Mouse (Mus musculus) midbrain, embryonic 14.5 days (tissue): ENCODE measurements around the gene Olfr1248. TPM values are rescaled to one million over a fixed set of nuclear protein-coding genes. Genes with fewer than 3 reads are reported as not detected.
"Not testable (repeated sequence)": the region's sequence is repeated elsewhere in the genome, so short reads cannot be mapped to it uniquely, and the experiment has no call there.

Source experiments
- ATAC-seq: fragments of 200-750 bp; cut with Nextera tagmentation; 2 replicates; pipeline ENCODE4 v1.8.0; 2017; ENCODE audit warnings: moderate number of reproducible peaks, moderate library complexity; ENCODE audit not compliant: low FRiP score, low TSS enrichment
- DNase-seq: peaks from one replicate; pipeline ENCODE4 v3.0.0-alpha.2; 2015
- H3K27ac ChIP-seq: fragments of 300-500 bp; sonication (generic); replicated peaks from 2 replicates; pipeline ENCODE4 v1.5.1; 2014; ENCODE audit warnings: mild to moderate bottlenecking, low read depth, low read length, moderate library complexity
- H3K27me3 ChIP-seq: fragments of 300-500 bp; sonication (generic); 2 replicates; pipeline ENCODE4 v1.6.1; 2014; ENCODE audit warnings: low read length, control low read depth, mixed read lengths; ENCODE audit not compliant: control insufficient read depth, insufficient read depth
- H3K36me3 ChIP-seq: fragments of 300-500 bp; sonication (generic); 2 replicates; pipeline ENCODE4 v1.6.1; 2014; ENCODE audit warnings: low read length, control low read depth; ENCODE audit not compliant: control insufficient read depth, insufficient read depth
- H3K4me1 ChIP-seq: fragments of 300-500 bp; sonication (generic); 2 replicates; pipeline ENCODE4 v1.6.1; 2014; ENCODE audit warnings: mild to moderate bottlenecking, antibody characterized with exemption, low read length, control low read depth; ENCODE audit not compliant: control insufficient read depth, insufficient read depth
- H3K4me2 ChIP-seq: fragments of 300-500 bp; sonication (generic); 2 replicates; pipeline ENCODE4 v1.6.1; 2014; ENCODE audit warnings: mild to moderate bottlenecking, low read length, moderate library complexity
- H3K4me3 ChIP-seq: fragments of 300-500 bp; sonication (generic); replicated peaks from 2 replicates; pipeline ENCODE4 v1.5.1; 2014; ENCODE audit warnings: low read depth, low read length
- H3K9ac ChIP-seq: fragments of 300-500 bp; sonication (generic); replicated peaks from 2 replicates; pipeline ENCODE4 v1.6.1; 2014; ENCODE audit warnings: mild to moderate bottlenecking, low read length, moderate library complexity
- H3K9me3 ChIP-seq: fragments of 300-500 bp; sonication (generic); 2 replicates; pipeline ENCODE4 v1.6.1; 2016; ENCODE audit warnings: low read length, control low read depth, mixed read lengths; ENCODE audit not compliant: control insufficient read depth
- WGBS: fragments of 180-500 bp; shearing (Covaris S2); extraction: QIAGEN DNeasy Blood & Tissue Kit; methylation state at CpG from one replicate; pipeline ENCODE4 v1.1.7; 2014; 5-methylcytosine and 5-hydroxymethylcytosine counted together
- polyA plus RNA-seq: library from polyadenylated mRNA; unstranded; fragments of >200 nt; fragmentation: Nextera tagmentation; extraction: Ambion mirVana; gene quantifications from 2 replicates; pipeline ENCODE4 v1.2.1, GENCODE M21; 2014

Gene Olfr1248
- polyA plus RNA-seq, result not detected in 2 replicates

DNA sequence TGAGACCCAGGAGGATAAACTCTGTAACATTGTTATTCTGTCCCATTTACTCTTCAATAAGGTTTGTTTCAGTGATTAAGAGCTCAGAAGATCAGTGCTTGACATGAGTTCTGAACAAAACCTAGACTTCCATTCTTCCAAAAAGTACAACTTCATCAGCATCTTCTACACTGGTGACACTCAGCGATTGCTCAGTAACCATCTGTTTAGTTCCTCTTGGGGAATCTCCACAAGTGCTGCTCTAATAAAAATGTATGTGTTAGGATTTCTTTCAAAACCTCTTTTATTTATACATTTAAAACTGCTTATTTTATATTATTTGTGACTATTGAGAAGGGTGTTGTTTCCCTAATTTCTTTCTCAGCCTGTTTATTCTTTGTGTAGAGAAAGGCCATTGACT, at the start of gene Olfr1248:
Olfr1248 (minus strand) TSS at position 101 of the 400 bp plus-strand sequence.
- H3K4me3 ChIP-seq, H3K9ac ChIP-seq, DNase-seq, H3K36me3 ChIP-seq, H3K4me1 ChIP-seq, H3K9me3 ChIP-seq, H3K27ac ChIP-seq, H3K27me3 ChIP-seq, H3K4me2 ChIP-seq, ATAC-seq: not testable (repeated sequence)
- WGBS, result 92% methylated on average over 1 of the region's 1 CpGs

DNA sequence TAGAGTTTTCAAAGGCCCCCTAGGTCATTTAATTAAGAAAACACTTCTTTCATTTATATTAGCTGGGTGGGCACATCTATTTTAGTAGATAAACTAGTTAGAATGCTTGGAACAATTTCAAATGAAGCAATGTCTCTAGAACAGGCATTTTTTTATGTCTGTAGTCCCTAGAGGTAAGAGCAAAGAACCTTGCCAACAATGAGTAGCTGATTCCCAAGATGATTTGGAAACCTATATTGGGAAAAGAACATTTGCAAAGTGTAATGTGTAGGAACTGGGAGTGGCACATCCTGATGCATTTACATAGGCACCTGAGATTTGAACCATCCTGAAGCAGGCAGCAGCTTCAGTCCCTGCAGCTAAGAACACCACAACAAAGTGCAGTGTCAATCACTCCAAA, 43.3 kb upstream of the Olfr1248 start, which contains the start of gene Olfr1250:
Olfr1250 (minus strand) TSS at position 101 of the 400 bp plus-strand sequence.
- no peak for ATAC-seq
- Histone ChIP-seq H3K9me3 (no peaks in the 10 kb centered on the region), H3K4me3 (no peak within 1 kb of the TSS), H3K27ac (no peak within 1 kb of the TSS), H3K9ac (no peak within 1 kb of the TSS), H3K4me2 (no peak within 1 kb of the TSS), H3K4me1 (no peaks in the 10 kb centered on the region), H3K36me3 (no peaks in the 10 kb centered on the region), H3K27me3 (no peaks in the 10 kb centered on the region)
- DNase-seq, result no peak

DNA sequence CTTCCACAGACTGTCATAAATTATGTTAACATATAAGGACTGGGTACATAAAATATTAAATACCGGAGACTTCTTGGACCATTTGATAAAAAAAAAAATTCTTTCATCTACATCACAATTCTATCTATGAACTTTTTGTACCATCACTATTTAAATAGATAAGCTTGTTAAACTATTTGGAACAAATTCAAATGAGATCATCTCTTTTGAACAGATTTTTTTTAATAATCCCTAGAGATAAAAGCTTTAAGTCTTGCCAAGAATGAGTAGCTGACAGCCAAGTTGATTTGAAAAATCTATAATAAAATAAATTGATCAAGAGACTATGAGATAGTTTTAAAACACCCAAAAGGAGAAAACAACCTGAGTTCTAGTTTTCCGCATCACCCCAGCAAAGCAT, 16.8 kb upstream of the Olfr1248 start, which contains the start of gene Olfr1249:
Olfr1249 (minus strand) TSS at position 101 of the 400 bp plus-strand sequence.
- Histone ChIP-seq H3K9me3 (no peaks in the 10 kb centered on the region), H3K36me3 (no peaks in the 10 kb centered on the region), H3K4me1 (no peaks in the 10 kb centered on the region), H3K27ac (no peak within 1 kb of the TSS), H3K4me3 (no peak within 1 kb of the TSS), H3K4me2 (no peak within 1 kb of the TSS), H3K27me3 (no peaks in the 10 kb centered on the region), H3K9ac (no peak within 1 kb of the TSS)
- ATAC-seq (no peak), DNase-seq (no peak)
- 93% methylated on average over 2 of the region's 2 CpGs for WGBS

DNA sequence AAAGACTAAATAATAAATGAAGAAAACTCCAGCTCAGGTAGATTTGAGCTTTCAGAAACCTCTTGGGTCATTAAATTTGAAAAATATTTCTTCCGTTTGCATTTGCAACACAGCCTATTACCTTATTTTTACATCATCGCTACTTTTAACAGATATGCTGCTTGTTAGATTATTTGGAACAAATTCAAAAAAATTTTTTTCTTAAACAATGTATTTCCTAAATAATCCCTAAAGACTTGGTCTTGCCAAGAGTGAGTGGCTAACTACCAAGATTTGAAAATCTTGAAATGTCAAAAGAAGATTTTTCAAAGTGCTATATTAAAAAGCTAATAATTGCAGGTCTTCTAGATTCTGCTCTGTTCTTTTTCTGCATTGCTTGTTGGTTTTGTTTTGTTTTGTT, 4.0 kb downstream of the Olfr1248 start, which contains the start of gene Olfr1247:
Olfr1247 (minus strand) TSS at position 101 of the 400 bp plus-strand sequence.
- Histone ChIP-seq H3K27ac (no peak within 1 kb of the TSS), H3K4me3 (no peak within 1 kb of the TSS), H3K36me3 (no peaks in the 10 kb centered on the region), H3K27me3 (no peaks in the 10 kb centered on the region), H3K4me2 (no peak within 1 kb of the TSS), H3K9ac (no peak within 1 kb of the TSS), H3K9me3 (no peaks in the 10 kb centered on the region), H3K4me1 (no peaks in the 10 kb centered on the region)
- DNase-seq (no peak), ATAC-seq (no peak)
- 97% methylated on average over 2 of the region's 2 CpGs for WGBS

DNA sequence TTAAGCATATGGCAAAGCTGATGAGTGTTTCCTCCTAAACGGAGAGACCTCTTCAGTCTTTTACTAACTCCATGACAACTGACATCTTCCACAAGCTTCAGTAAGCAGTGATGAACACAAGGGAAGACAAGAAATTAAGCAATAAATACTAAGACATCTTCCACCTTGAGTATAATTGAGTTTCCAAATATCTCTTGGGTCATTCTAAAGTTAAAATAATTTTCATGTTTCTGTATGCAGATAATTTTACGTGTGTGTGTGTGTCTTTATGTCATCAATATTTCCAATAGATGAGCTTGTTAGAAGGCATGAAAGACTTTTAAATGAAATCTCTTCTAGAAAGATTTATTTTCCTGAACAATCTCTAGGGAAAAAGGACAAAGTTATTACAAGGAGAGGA, 25.0 kb downstream of the Olfr1248 start, which contains the start of gene Olfr1246:
Olfr1246 (minus strand) TSS at position 101 of the 400 bp plus-strand sequence.
- Histone ChIP-seq H3K4me3 (no peak within 1 kb of the TSS), H3K4me2 (no peak within 1 kb of the TSS), H3K36me3 (no peaks in the 10 kb centered on the region), H3K27me3 (no peaks in the 10 kb centered on the region), H3K4me1 (no peaks in the 10 kb centered on the region), H3K9me3 (no peaks in the 10 kb centered on the region), H3K27ac (no peak within 1 kb of the TSS), H3K9ac (no peak within 1 kb of the TSS)
- no peak for ATAC-seq
- DNase-seq, result no peak
- WGBS, result 88% methylated on average over 2 of the region's 2 CpGs

DNA sequence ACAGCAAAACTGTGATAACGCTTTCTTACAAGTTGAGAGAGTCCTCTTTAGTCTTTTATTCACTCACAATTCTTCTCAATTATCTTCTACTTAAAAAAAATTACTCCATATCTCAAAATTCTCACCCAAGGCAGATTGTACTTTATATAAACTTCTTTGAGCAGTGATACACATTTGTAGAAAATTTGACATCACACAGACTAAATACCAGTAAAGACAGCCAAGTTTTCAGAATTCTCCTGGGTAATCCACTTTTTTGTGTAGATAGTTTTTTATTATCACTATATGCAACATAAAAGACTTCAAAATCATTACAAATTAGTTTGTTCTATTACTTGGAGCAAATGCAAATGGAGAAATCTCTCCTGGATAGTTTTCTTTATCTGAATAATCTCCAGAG, 39.7 kb downstream of the Olfr1248 start, which contains the start of gene Olfr1245:
Olfr1245 (minus strand) TSS at position 101 of the 400 bp plus-strand sequence.
- Histone ChIP-seq H3K36me3 (no peaks in the 10 kb centered on the region), H3K4me3 (no peak within 1 kb of the TSS), H3K4me2 (no peak within 1 kb of the TSS), H3K9ac (no peak within 1 kb of the TSS), H3K4me1 (no peaks in the 10 kb centered on the region), H3K27me3 (no peaks in the 10 kb centered on the region), H3K27ac (no peak within 1 kb of the TSS), H3K9me3 (peaks cover 6% of the 10 kb centered on the region; the same call in 1 of the 2 replicates)
- DNase-seq, result no peak
- 91% methylated on average over 1 of the region's 1 CpGs for WGBS
- no peak for ATAC-seq

Other genes starting within 250 kb of the Olfr1248 start
- not detected in 2 replicates for gene Olfr1238, start 208.6 kb downstream of the Olfr1248 start, polyA plus RNA-seq
- gene Olfr1239, start 197.8 kb downstream of the Olfr1248 start, polyA plus RNA-seq, result not detected in 2 replicates
- gene Olfr1240, start 175.2 kb downstream of the Olfr1248 start, polyA plus RNA-seq, result not detected in 2 replicates
- not detected in 2 replicates for gene Olfr1241, start 131.1 kb downstream of the Olfr1248 start, polyA plus RNA-seq
- gene Olfr1242, start 119.9 kb downstream of the Olfr1248 start, polyA plus RNA-seq, result not detected in 2 replicates
- gene Olfr1243, start 86.8 kb downstream of the Olfr1248 start, polyA plus RNA-seq, result not detected in 2 replicates
- not detected in 2 replicates for gene Olfr1245, start 39.8 kb downstream of the Olfr1248 start, polyA plus RNA-seq
- not detected in 2 replicates for gene Olfr1246, start 25.1 kb downstream of the Olfr1248 start, polyA plus RNA-seq
- not detected in 2 replicates for gene Olfr1247, start 4.1 kb downstream of the Olfr1248 start, polyA plus RNA-seq
- gene Olfr1249, start 16.7 kb upstream of the Olfr1248 start, polyA plus RNA-seq, result not detected in 2 replicates
- gene Olfr1250, start 43.2 kb upstream of the Olfr1248 start, polyA plus RNA-seq, result not detected in 2 replicates
- gene Olfr1251, start 53.7 kb upstream of the Olfr1248 start, polyA plus RNA-seq, result not detected in 2 replicates
- not detected in 2 replicates for gene Olfr1252, start 106.8 kb upstream of the Olfr1248 start, polyA plus RNA-seq
- not detected in 2 replicates for gene Olfr1253, start 138.8 kb upstream of the Olfr1248 start, polyA plus RNA-seq
- gene Olfr1254, start 175.4 kb upstream of the Olfr1248 start, polyA plus RNA-seq, result not detected in 2 replicates
- gene Olfr1255, start 193.8 kb upstream of the Olfr1248 start, polyA plus RNA-seq, result not detected in 2 replicates
- gene Olfr1256, start 223.3 kb upstream of the Olfr1248 start, polyA plus RNA-seq, result 0.08 TPM in 1 of 2 replicates, not detected in the other
- gene Olfr48, start 230.0 kb upstream of the Olfr1248 start, polyA plus RNA-seq, result not detected in 2 replicates